Mouse (Mus musculus) liver, embryonic 11.5 days (tissue): ENCODE measurements around the gene Ubxn11. TPM values are rescaled to one million over a fixed set of nuclear protein-coding genes. Genes with fewer than 3 reads are reported as not detected.

Experiments
- ATAC-seq: fragments of 200-750 bp; cut with Nextera tagmentation; replicated peaks from 2 replicates; pipeline ENCODE4 v1.8.0; 2017; ENCODE audit warnings: moderate number of reproducible peaks, mild to moderate bottlenecking, moderate TSS enrichment, moderate library complexity; ENCODE audit not compliant: low FRiP score
- DNase-seq: peaks from one replicate; pipeline ENCODE4 v3.0.0-alpha.2; 2017; ENCODE audit warnings: low spot score
- H3K27ac ChIP-seq: fragments of 300-500 bp; sonication (generic); 2 replicates; pipeline ENCODE4 v1.5.1; 2014; ENCODE audit warnings: mild to moderate bottlenecking, low read depth, low read length, control low read depth
- H3K27me3 ChIP-seq: fragments of 300-500 bp; sonication (generic); replicated peaks from 2 replicates; pipeline ENCODE4 v1.6.1; 2014; ENCODE audit warnings: low read length, mixed read lengths; ENCODE audit not compliant: control insufficient read depth, insufficient read depth
- H3K36me3 ChIP-seq: fragments of 300-500 bp; sonication (generic); 2 replicates; pipeline ENCODE4 v1.6.1; 2014; ENCODE audit warnings: mild to moderate bottlenecking, low read length, moderate library complexity, mixed read lengths; ENCODE audit not compliant: control insufficient read depth, insufficient read depth
- H3K4me1 ChIP-seq: fragments of 300-500 bp; sonication (generic); replicated peaks from 2 replicates; pipeline ENCODE4 v1.6.1; 2014; ENCODE audit warnings: low read length, mixed read lengths; ENCODE audit not compliant: control insufficient read depth, insufficient read depth
- H3K4me2 ChIP-seq: fragments of 300-500 bp; sonication (generic); 2 replicates; pipeline ENCODE4 v1.6.1; 2014; ENCODE audit warnings: mild to moderate bottlenecking, control low read depth, moderate library complexity
- H3K4me3 ChIP-seq: fragments of 300-500 bp; sonication (generic); 2 replicates; pipeline ENCODE4 v1.5.1; 2014; ENCODE audit warnings: low read depth, low read length, control low read depth
- H3K9ac ChIP-seq: fragments of 300-500 bp; sonication (generic); 2 replicates; pipeline ENCODE4 v1.6.1; 2014; ENCODE audit warnings: low read depth, low read length, control low read depth
- H3K9me3 ChIP-seq: fragments of 300-500 bp; sonication (generic); 2 replicates; pipeline ENCODE4 v1.6.1; 2016; ENCODE audit warnings: low read length, inconsistent platforms, mixed read lengths; ENCODE audit not compliant: control insufficient read depth
- WGBS: fragments of 180-500 bp; shearing (Covaris S2); extraction: QIAGEN DNeasy Blood & Tissue Kit; methylation state at CpG from one replicate; pipeline ENCODE4 v1.1.7; 2014; 5-methylcytosine and 5-hydroxymethylcytosine counted together
- polyA plus RNA-seq: library from polyadenylated mRNA; unstranded; fragments of >200 nt; fragmentation: Nextera tagmentation; extraction: Ambion mirVana; gene quantifications from 2 replicates; pipeline ENCODE4 v1.2.1, GENCODE M21; 2014

Gene Ubxn11
- polyA plus RNA-seq, 1 experiment from 2014 or later, result 5.6 TPM

DNA sequence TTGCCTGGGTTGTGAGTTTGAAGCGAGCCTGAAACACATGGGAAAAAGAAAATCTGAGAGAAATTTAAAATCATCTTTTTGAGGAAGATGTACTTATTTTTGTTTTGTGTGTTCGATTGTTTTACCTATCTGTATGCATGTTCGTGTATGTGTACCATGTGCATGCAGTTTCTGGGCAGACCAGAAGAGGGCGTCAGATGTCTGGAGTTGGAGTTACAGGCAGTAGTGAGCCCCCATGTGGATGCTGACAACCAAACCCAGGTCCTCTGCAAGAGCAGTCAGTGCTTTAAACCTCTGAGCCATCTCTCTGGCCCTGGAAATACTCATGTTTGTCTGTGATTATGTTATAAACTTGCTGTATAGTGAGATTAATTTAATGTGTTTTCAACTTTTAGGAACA, 17.4 kb upstream of the Ubxn11 start:
- no peak overlapping the region for H3K4me2 ChIP-seq
- WGBS, result 82% methylated on average over 4 of the region's 4 CpGs
- H3K36me3 ChIP-seq, result no peaks in the 10 kb centered on the region
- peaks cover 4% of the 10 kb centered on the region; the same call in 1 of the 2 replicates for H3K27me3 ChIP-seq
- ATAC-seq (no peak), DNase-seq (no peak)
- H3K4me3 ChIP-seq, result no peak overlapping the region
- no peak overlapping the region for H3K27ac ChIP-seq
- H3K9me3 ChIP-seq, result no peaks in the 10 kb centered on the region
- H3K9ac ChIP-seq, result no peak overlapping the region
- H3K4me1 ChIP-seq, result peaks cover 13% of the 10 kb centered on the region

DNA sequence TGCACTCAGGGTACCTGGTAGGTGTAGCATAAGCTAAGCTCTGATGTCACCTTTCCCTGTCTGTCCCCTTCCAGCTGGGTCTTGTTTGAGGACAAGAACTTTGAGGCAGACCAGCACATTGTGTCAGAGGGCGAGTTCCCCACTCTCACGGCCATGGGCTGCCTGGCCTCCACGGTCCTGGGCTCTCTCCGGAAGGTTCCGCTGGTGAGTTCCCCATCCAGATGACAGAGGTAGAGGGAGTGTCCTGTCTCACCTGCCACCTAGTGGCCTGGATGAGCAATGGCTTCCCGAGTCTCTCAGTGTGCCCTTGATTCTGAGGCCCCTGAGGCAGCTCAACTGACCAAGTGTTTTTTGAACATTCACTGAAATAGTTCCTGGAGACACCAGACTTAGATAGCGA, 15.0 kb upstream of the Ubxn11 start:
- H3K4me3 ChIP-seq, result no peak overlapping the region
- H3K36me3 ChIP-seq, result no peaks in the 10 kb centered on the region
- no peaks in the 10 kb centered on the region for H3K9me3 ChIP-seq
- H3K4me1 ChIP-seq, result no peaks in the 10 kb centered on the region
- no peak for DNase-seq
- no peak overlapping the region for H3K9ac ChIP-seq
- 33% methylated on average over 7 of the region's 7 CpGs for WGBS
- peak; percentile 63; the same call in 1 of the 2 replicates for ATAC-seq
- no peak overlapping the region for H3K4me2 ChIP-seq
- H3K27ac ChIP-seq, result no peak overlapping the region
- no peaks in the 10 kb centered on the region for H3K27me3 ChIP-seq

GRCm38 (mm10) chr4:134089029-134089428, 13.3 kb upstream of the Ubxn11 start:
- Histone ChIP-seq H3K4me1 (no peaks in the 10 kb centered on the region), H3K9me3 (no peaks in the 10 kb centered on the region), H3K27ac (no peak overlapping the region), H3K4me2 (no peak overlapping the region), H3K36me3 (no peaks in the 10 kb centered on the region), H3K9ac (no peak overlapping the region), H3K27me3 (no peaks in the 10 kb centered on the region), H3K4me3 (no peak overlapping the region)
- whole genome bisulfite sequencing, result 82% methylated on average over 9 of the region's 9 CpGs
- ATAC-seq (no peak), DNase-seq (no peak)

GRCm38 (mm10) chr4:134090521-134091224, 11.7 kb upstream of the Ubxn11 start:
- Histone ChIP-seq H3K4me3 (no peak overlapping the region), H3K27ac (no peak overlapping the region), H3K36me3 (no peaks in the 10 kb centered on the region), H3K9ac (no peak overlapping the region), H3K4me2 (no peak overlapping the region), H3K27me3 (no peaks in the 10 kb centered on the region), H3K9me3 (no peaks in the 10 kb centered on the region), H3K4me1 (no peaks in the 10 kb centered on the region)
- no peak for ATAC-seq
- 79% methylated on average over 16 of the region's 16 CpGs for WGBS
- no peak for DNase-seq

GRCm38 (mm10) chr4:134091225-134091529, 11.2 kb upstream of the Ubxn11 start:
- no peak for DNase-seq
- ATAC-seq, result no peak
- H3K27ac ChIP-seq, result no peak overlapping the region
- H3K4me1 ChIP-seq, result no peaks in the 10 kb centered on the region
- no peak overlapping the region for H3K9ac ChIP-seq
- no peak overlapping the region for H3K4me3 ChIP-seq
- no peaks in the 10 kb centered on the region for H3K36me3 ChIP-seq
- H3K27me3 ChIP-seq, result no peaks in the 10 kb centered on the region
- H3K4me2 ChIP-seq, result no peak overlapping the region
- WGBS, result 83% methylated on average over 6 of the region's 6 CpGs
- no peaks in the 10 kb centered on the region for H3K9me3 ChIP-seq

DNA sequence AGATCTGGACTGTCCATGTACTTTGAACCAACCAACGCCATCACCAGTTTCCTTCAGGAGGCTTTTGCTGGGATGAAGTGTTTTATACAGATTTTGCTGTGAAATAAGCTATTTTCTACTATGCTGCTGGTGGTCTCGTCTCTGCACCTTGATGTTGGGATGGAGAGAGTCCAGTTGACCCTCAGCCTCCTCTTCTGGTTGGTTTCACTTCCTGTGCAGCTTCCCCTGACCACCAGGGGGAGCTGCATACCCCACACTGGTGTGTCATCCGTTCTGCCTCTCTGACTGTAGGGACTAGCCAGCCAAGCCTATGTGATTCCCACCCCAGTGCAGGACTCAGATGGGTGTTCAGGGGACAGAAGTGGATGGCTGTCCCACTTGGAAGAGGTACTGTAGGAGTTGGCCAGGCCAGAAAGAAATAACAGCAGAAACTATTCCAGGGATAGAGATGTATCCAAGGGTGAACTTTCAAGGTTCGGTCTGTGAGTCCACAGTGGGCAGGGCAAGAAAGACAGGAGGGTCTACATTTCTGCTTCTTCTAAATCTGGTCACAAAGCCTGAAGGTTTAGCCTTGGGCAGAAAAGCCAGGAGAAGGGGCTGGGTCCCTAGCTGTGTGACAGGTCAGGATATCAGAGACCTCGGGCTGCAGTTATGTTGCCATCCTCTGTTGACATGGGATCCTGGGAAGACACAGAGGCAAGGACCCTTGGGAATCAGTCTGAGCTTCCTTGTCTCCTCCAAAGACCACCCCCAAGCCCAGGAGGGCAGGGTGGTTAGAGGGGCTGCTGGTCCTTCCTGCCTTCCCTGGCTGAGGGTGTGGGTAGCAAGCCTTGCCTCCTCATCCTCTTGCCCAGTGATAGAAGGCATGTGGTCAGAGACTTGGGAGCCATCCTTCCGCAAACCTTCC, 9.7 kb upstream of the Ubxn11 start:
- Histone ChIP-seq H3K27ac (no peak overlapping the region), H3K4me3 (no peak overlapping the region), H3K9me3 (no peaks in the 10 kb centered on the region), H3K9ac (no peak overlapping the region), H3K27me3 (no peaks in the 10 kb centered on the region), H3K4me1 (no peaks in the 10 kb centered on the region), H3K36me3 (no peaks in the 10 kb centered on the region), H3K4me2 (no peak overlapping the region)
- no peak for DNase-seq
- 63% methylated on average over 6 of the region's 6 CpGs for WGBS
- ATAC-seq, result no peak

- ATAC-seq, result no peak
- Histone ChIP-seq H3K27me3 (no peaks in the 10 kb centered on the region), H3K9ac (no peak overlapping the region), H3K4me1 (no peaks in the 10 kb centered on the region), H3K9me3 (no peaks in the 10 kb centered on the region), H3K4me2 (no peak overlapping the region), H3K27ac (no peak overlapping the region), H3K4me3 (no peak overlapping the region), H3K36me3 (no peaks in the 10 kb centered on the region)
- no peak for DNase-seq
- 68% methylated on average over 7 of the region's 7 CpGs for WGBS
Measured at GRCm38 (mm10) chr4:134094004-134094564, 8.3 kb upstream of the Ubxn11 start.

GRCm38 (mm10) chr4:134094923-134095547, 7.3 kb upstream of the Ubxn11 start, which contains the start of gene Cd52:
Gene Cd52, minus strand, starts transcription at chr4:134095082.
- no peaks in the 10 kb centered on the region for H3K9me3 ChIP-seq
- no peak within 1 kb of the TSS for H3K4me2 ChIP-seq
- no peak within 1 kb of the TSS for H3K4me3 ChIP-seq
- H3K27me3 ChIP-seq, result no peaks in the 10 kb centered on the region
- ATAC-seq (no peak), DNase-seq (no peak)
- H3K27ac ChIP-seq, result no peak within 1 kb of the TSS
- 49% methylated on average over 3 of the region's 3 CpGs for WGBS
- H3K9ac ChIP-seq, result no peak within 1 kb of the TSS
- H3K4me1 ChIP-seq, result no peaks in the 10 kb centered on the region
- H3K36me3 ChIP-seq, result no peaks in the 10 kb centered on the region
